Mouse (Mus musculus): ENCODE results near the gene Anks1. TPM values are rescaled to one million over a fixed set of nuclear protein-coding genes. Genes with fewer than 3 reads are reported as not detected.

The Anks1 gene
- polyA plus RNA-seq, 1 experiment = 74.2 TPM

GRCm38 (mm10) chr17:28009066-28009715 is 100.1 kb downstream of the Anks1 start:
- TF ChIP-seq POLR2A (IDR thresholded peaks at IDR 0.05; ENCODE audit: borderline replicate concordance, insufficient read depth, low read length) (no peak), CTCF (IDR thresholded peaks at IDR 0.05; ENCODE audit: borderline replicate concordance, insufficient read depth, low read depth, low read length) (no peak)
- peak overlapping the region; percentile 12 for H3K4me3 ChIP-seq (replicated peaks; ENCODE audit: insufficient read depth, low read depth, low read length)
- H3K27ac ChIP-seq (ENCODE audit: insufficient read depth, low read length) = no peak overlapping the region
- H3K4me1 ChIP-seq (ENCODE audit: control insufficient read depth, insufficient read depth, low read length) = peaks cover 7% of the 10 kb centered on the region; the same call in 1 of the 2 replicates
- 79% methylated on average over 10 of the region's 10 CpGs for WGBS
- DNase-seq = no peak
- H3K27me3 ChIP-seq (ENCODE audit: control insufficient read depth, insufficient read depth, low read length) = no peaks in the 10 kb centered on the region

- no peak for DNase-seq
- Histone ChIP-seq H3K4me3 (replicated peaks; ENCODE audit: insufficient read depth, low read depth, low read length) (no peak overlapping the region), H3K27ac (ENCODE audit: insufficient read depth, low read length) (no peak overlapping the region), H3K27me3 (ENCODE audit: control insufficient read depth, insufficient read depth, low read length) (no peaks in the 10 kb centered on the region), H3K4me1 (ENCODE audit: control insufficient read depth, insufficient read depth, low read length) (peaks cover 7% of the 10 kb centered on the region; the same call in 1 of the 2 replicates)
- WGBS = 85% methylated on average over 7 of the region's 7 CpGs
- no peak for TF ChIP-seq POLR2A (IDR thresholded peaks at IDR 0.05; ENCODE audit: borderline replicate concordance, insufficient read depth, low read length)
- TF ChIP-seq CTCF (IDR thresholded peaks at IDR 0.05; ENCODE audit: borderline replicate concordance, insufficient read depth, low read depth, low read length) = no peak
These were observed 100.6 kb downstream of the Anks1 start for GRCm38 (mm10) chr17:28009716-28010114.

- TF ChIP-seq CTCF (IDR thresholded peaks at IDR 0.05; ENCODE audit: borderline replicate concordance, insufficient read depth, low read depth, low read length) = no peak
- no peak for TF ChIP-seq POLR2A (IDR thresholded peaks at IDR 0.05; ENCODE audit: borderline replicate concordance, insufficient read depth, low read length)
- Histone ChIP-seq H3K4me3 (replicated peaks; ENCODE audit: insufficient read depth, low read depth, low read length) (no peak overlapping the region), H3K27ac (ENCODE audit: insufficient read depth, low read length) (no peak overlapping the region), H3K4me1 (ENCODE audit: control insufficient read depth, insufficient read depth, low read length) (peaks cover 17% of the 10 kb centered on the region), H3K27me3 (ENCODE audit: control insufficient read depth, insufficient read depth, low read length) (no peaks in the 10 kb centered on the region)
- WGBS = 98% methylated on average over 2 of the region's 2 CpGs
- no peak for DNase-seq
These were observed 101.8 kb downstream of the Anks1 start for GRCm38 (mm10) chr17:28010925-28011324.

GRCm38 (mm10) chr17:28012851-28013250 is 103.7 kb downstream of the Anks1 start:
- H3K27ac ChIP-seq (ENCODE audit: insufficient read depth, low read length) = no peak overlapping the region
- 90% methylated on average over 6 of the region's 6 CpGs for WGBS
- DNase-seq = no peak
- TF ChIP-seq CTCF (IDR thresholded peaks at IDR 0.05; ENCODE audit: borderline replicate concordance, insufficient read depth, low read depth, low read length) (no peak), POLR2A (IDR thresholded peaks at IDR 0.05; ENCODE audit: borderline replicate concordance, insufficient read depth, low read length) (no peak)
- H3K4me3 ChIP-seq (replicated peaks; ENCODE audit: insufficient read depth, low read depth, low read length) = no peak overlapping the region
- peaks cover 35% of the 10 kb centered on the region for H3K4me1 ChIP-seq (ENCODE audit: control insufficient read depth, insufficient read depth, low read length)
- no peaks in the 10 kb centered on the region for H3K27me3 ChIP-seq (ENCODE audit: control insufficient read depth, insufficient read depth, low read length)

- 65% methylated on average over 12 of the region's 12 CpGs for WGBS
- DNase-seq = no peak
- Histone ChIP-seq H3K27me3 (ENCODE audit: control insufficient read depth, insufficient read depth, low read length) (no peaks in the 10 kb centered on the region), H3K27ac (ENCODE audit: insufficient read depth, low read length) (no peak overlapping the region), H3K4me1 (ENCODE audit: control insufficient read depth, insufficient read depth, low read length) (peaks cover 39% of the 10 kb centered on the region), H3K4me3 (replicated peaks; ENCODE audit: insufficient read depth, low read depth, low read length) (no peak overlapping the region)
- peak; percentile 47; the same call in 1 of the 2 replicates for TF ChIP-seq CTCF (IDR thresholded peaks at IDR 0.05; ENCODE audit: borderline replicate concordance, insufficient read depth, low read depth, low read length)
- TF ChIP-seq POLR2A (IDR thresholded peaks at IDR 0.05; ENCODE audit: borderline replicate concordance, insufficient read depth, low read length) = no peak
These were observed 104.3 kb downstream of the Anks1 start for GRCm38 (mm10) chr17:28013259-28013875.

GRCm38 (mm10) chr17:28014449-28014848 is 105.3 kb downstream of the Anks1 start:
- Histone ChIP-seq H3K27me3 (ENCODE audit: control insufficient read depth, insufficient read depth, low read length) (no peaks in the 10 kb centered on the region), H3K4me3 (replicated peaks; ENCODE audit: insufficient read depth, low read depth, low read length) (no peak overlapping the region), H3K4me1 (ENCODE audit: control insufficient read depth, insufficient read depth, low read length) (peaks cover 50% of the 10 kb centered on the region), H3K27ac (ENCODE audit: insufficient read depth, low read length) (no peak overlapping the region)
- WGBS = 87% methylated on average over 4 of the region's 4 CpGs
- DNase-seq = no peak
- TF ChIP-seq CTCF (IDR thresholded peaks at IDR 0.05; ENCODE audit: borderline replicate concordance, insufficient read depth, low read depth, low read length) = no peak
- no peak for TF ChIP-seq POLR2A (IDR thresholded peaks at IDR 0.05; ENCODE audit: borderline replicate concordance, insufficient read depth, low read length)

- Histone ChIP-seq H3K27ac (ENCODE audit: insufficient read depth, low read length) (no peak overlapping the region; the same call in 1 of the 2 replicates), H3K4me3 (replicated peaks; ENCODE audit: insufficient read depth, low read depth, low read length) (no peak overlapping the region), H3K27me3 (ENCODE audit: control insufficient read depth, insufficient read depth, low read length) (no peaks in the 10 kb centered on the region), H3K4me1 (ENCODE audit: control insufficient read depth, insufficient read depth, low read length) (peaks cover 58% of the 10 kb centered on the region)
- whole genome bisulfite sequencing = 88% methylated on average over 17 of the region's 17 CpGs
- no peak for TF ChIP-seq POLR2A (IDR thresholded peaks at IDR 0.05; ENCODE audit: borderline replicate concordance, insufficient read depth, low read length)
- TF ChIP-seq CTCF (IDR thresholded peaks at IDR 0.05; ENCODE audit: borderline replicate concordance, insufficient read depth, low read depth, low read length) = no peak
- no peak for DNase-seq
These were observed 106.1 kb downstream of the Anks1 start for GRCm38 (mm10) chr17:28015068-28015730.
